Mouse (Mus musculus) liver, adult 2 months (tissue): ENCODE data around the gene Gmnc. TPM values are rescaled to one million over a fixed set of nuclear protein-coding genes. Genes with fewer than 3 reads are reported as not detected.

Experiments used
- DNase-seq: peaks from one replicate; pipeline ENCODE4 v3.0.0-alpha.2; 2011; ENCODE audit warnings: low read depth, low spot score; ENCODE audit errors: extremely low read depth
- H3K27ac ChIP-seq: fragments of 200-500 bp; replicated peaks from 2 replicates; pipeline ENCODE4 v1.5.1; 2012; ENCODE audit warnings: low read depth, mild to moderate bottlenecking, control low read depth, inconsistent platforms, low read length; ENCODE audit not compliant: insufficient read depth
- H3K27me3 ChIP-seq: fragments of 200-500 bp; 2 replicates; pipeline ENCODE4 v1.6.1; 2012; ENCODE audit warnings: mild to moderate bottlenecking, moderate library complexity, low read length, inconsistent platforms; ENCODE audit not compliant: control insufficient read depth, insufficient read depth
- H3K36me3 ChIP-seq: fragments of 200-500 bp; 2 replicates; pipeline ENCODE4 v1.6.1; 2012; ENCODE audit warnings: low read length, inconsistent platforms; ENCODE audit not compliant: control insufficient read depth, insufficient read depth
- H3K4me1 ChIP-seq: fragments of 200-500 bp; 2 replicates; pipeline ENCODE4 v1.6.1; 2011; ENCODE audit warnings: low read length; ENCODE audit not compliant: control insufficient read depth, insufficient read depth
- H3K4me3 ChIP-seq: fragments of 200-500 bp; 2 replicates; pipeline ENCODE4 v1.5.1; 2011; ENCODE audit warnings: low read depth, mild to moderate bottlenecking, control low read depth, low read length, moderate library complexity; ENCODE audit not compliant: insufficient read depth
- H3K79me2 ChIP-seq: fragments of 200-500 bp; 2 replicates; pipeline ENCODE4 v1.6.1; 2012; ENCODE audit warnings: inconsistent platforms, mild to moderate bottlenecking, low read length, moderate library complexity; ENCODE audit not compliant: control insufficient read depth, insufficient read depth
- H3K9ac ChIP-seq: fragments of 200-500 bp; 2 replicates; pipeline ENCODE4 v1.6.1; 2012; ENCODE audit warnings: low read depth, mild to moderate bottlenecking, control low read depth, inconsistent platforms, low read length
- CTCF ChIP-seq: fragments of 200-500 bp; IDR thresholded peaks from 2 replicates; pipeline ENCODE4 v1.5.1; 2011; ENCODE audit warnings: low read depth, low read length, control low read depth
- POLR2A ChIP-seq: fragments of 200-500 bp; IDR thresholded peaks from 2 replicates; pipeline ENCODE4 v1.6.1; 2011; ENCODE audit warnings: low read length, control low read depth; ENCODE audit not compliant: insufficient read depth; ENCODE audit errors: extremely low read depth
- WGBS: fragments of 180-500 bp; shearing (Covaris S2); methylation state at CpG from one replicate; pipeline ENCODE4 v1.1.7; 2018; 5-methylcytosine and 5-hydroxymethylcytosine counted together
- polyA plus RNA-seq: library from polyadenylated mRNA; depleted of rRNA; stranded (reverse); fragments of >200 nt; gene quantifications from 2 replicates; pipeline ENCODE4 v1.2.3, GENCODE M21; 2012
- total RNA-seq: library from RNA; depleted of rRNA; stranded (reverse); fragments of >200 nt; gene quantifications from 2 replicates; pipeline ENCODE4 v1.2.3, GENCODE M21; 2014

Gmnc gene
- total and polyA plus RNA-seq, 2 experiments, result not detected

- TF ChIP-seq CTCF, result no peak
- no peak for TF ChIP-seq POLR2A
- H3K36me3 ChIP-seq, result no peaks in the 10 kb centered on the region
- H3K27ac ChIP-seq, result no peak overlapping the region
- H3K9ac ChIP-seq, result no peak overlapping the region
- no peaks in the 10 kb centered on the region for H3K4me1 ChIP-seq
- no peak for DNase-seq
- 79% methylated on average over 2 of the region's 2 CpGs for WGBS
- H3K4me3 ChIP-seq, result no peak overlapping the region
- no peaks in the 10 kb centered on the region for H3K27me3 ChIP-seq
- H3K79me2 ChIP-seq, result no peaks in the 10 kb centered on the region
These were observed 24.6 kb downstream of the Gmnc start for GRCm38 (mm10) chr16:26966830-26967229.

GRCm38 (mm10) chr16:26961971-26962370, 29.5 kb downstream of the Gmnc start:
- TF ChIP-seq CTCF, result no peak
- TF ChIP-seq POLR2A, result no peak
- Histone ChIP-seq H3K36me3 (no peaks in the 10 kb centered on the region), H3K27ac (no peak overlapping the region), H3K4me3 (no peak overlapping the region), H3K9ac (no peak overlapping the region), H3K27me3 (no peaks in the 10 kb centered on the region), H3K4me1 (no peaks in the 10 kb centered on the region), H3K79me2 (no peaks in the 10 kb centered on the region)
- no peak for DNase-seq

- Histone ChIP-seq H3K27me3 (no peaks in the 10 kb centered on the region), H3K27ac (no peak overlapping the region), H3K36me3 (no peaks in the 10 kb centered on the region), H3K4me1 (no peaks in the 10 kb centered on the region), H3K4me3 (no peak overlapping the region), H3K79me2 (no peaks in the 10 kb centered on the region), H3K9ac (no peak overlapping the region)
- no peak for DNase-seq
- no peak for TF ChIP-seq POLR2A
- TF ChIP-seq CTCF, result no peak
- 83% methylated on average over 3 of the region's 3 CpGs for WGBS
These were observed 39.9 kb downstream of the Gmnc start for GRCm38 (mm10) chr16:26951601-26952000.

GRCm38 (mm10) chr16:26950209-26950608, 41.2 kb downstream of the Gmnc start:
- no peaks in the 10 kb centered on the region for H3K4me1 ChIP-seq
- DNase-seq, result peak; percentile 5
- no peaks in the 10 kb centered on the region for H3K27me3 ChIP-seq
- H3K79me2 ChIP-seq, result no peaks in the 10 kb centered on the region
- TF ChIP-seq POLR2A (no peak), CTCF (no peak)
- 39% methylated on average over 4 of the region's 4 CpGs for WGBS
- H3K36me3 ChIP-seq, result no peaks in the 10 kb centered on the region
- no peak overlapping the region for H3K27ac ChIP-seq
- H3K4me3 ChIP-seq, result no peak overlapping the region
- no peak overlapping the region for H3K9ac ChIP-seq

- H3K9ac ChIP-seq, result no peak overlapping the region
- no peaks in the 10 kb centered on the region for H3K36me3 ChIP-seq
- no peaks in the 10 kb centered on the region for H3K27me3 ChIP-seq
- DNase-seq, result peak; percentile 5
- no peak for TF ChIP-seq POLR2A
- no peak for TF ChIP-seq CTCF
- H3K4me3 ChIP-seq, result no peak overlapping the region
- no peaks in the 10 kb centered on the region for H3K4me1 ChIP-seq
- WGBS, result 66% methylated on average over 1 of the region's 1 CpGs
- H3K79me2 ChIP-seq, result no peaks in the 10 kb centered on the region
- H3K27ac ChIP-seq, result no peak overlapping the region
These were observed 87.5 kb downstream of the Gmnc start for GRCm38 (mm10) chr16:26903968-26904367.

GRCm38 (mm10) chr16:26901471-26901870, 90.0 kb downstream of the Gmnc start:
- no peak overlapping the region for H3K9ac ChIP-seq
- H3K36me3 ChIP-seq, result no peaks in the 10 kb centered on the region
- no peaks in the 10 kb centered on the region for H3K27me3 ChIP-seq
- H3K27ac ChIP-seq, result no peak overlapping the region
- no peak for DNase-seq
- H3K4me3 ChIP-seq, result no peak overlapping the region
- H3K4me1 ChIP-seq, result no peaks in the 10 kb centered on the region
- H3K79me2 ChIP-seq, result no peaks in the 10 kb centered on the region
- TF ChIP-seq CTCF, result no peak
- TF ChIP-seq POLR2A, result no peak
- WGBS, result 48% methylated on average over 4 of the region's 4 CpGs
